Mouse (Mus musculus) monocyte, adult 59 days (primary cell): ENCODE measurements around the gene Trim11. TPM values are rescaled to one million over a fixed set of nuclear protein-coding genes. Genes with fewer than 3 reads are reported as not detected.

Source experiments
- total RNA-seq, 2 experiments: library from RNA; stranded (reverse); gene quantifications; one replicate each; pipeline ENCODE4 v1.2.4; 2023

Trim11 gene
- total RNA-seq = 10 to 100 TPM; 40.7 to 41.1 TPM

GRCm38 (mm10) chr11:58978027-58978705, at the start of gene Trim11:
Trim11 (plus strand) TSS chr11:58978093.

GRCm38 (mm10) chr11:58938322-58939087, 39.4 kb upstream of the Trim11 start, which contains the start of gene Rnf187:
Rnf187 (minus strand) TSS chr11:58938916.

GRCm38 (mm10) chr11:58948542-58949479, 29.1 kb upstream of the Trim11 start, which contains the start of gene Hist3h2ba:
Hist3h2ba (plus strand) TSS chr11:58948920.

GRCm38 (mm10) chr11:58954420-58955142, 23.3 kb upstream of the Trim11 start, which contains the start of the genes Hist3h2a and Trim17:
Hist3h2a (plus strand) TSS chr11:58954685.
Trim17 (plus strand) TSS chr11:58954685.

Other genes with a start within 250 kb of the Trim11 start
- not detected for gene Olfr317, start 238.9 kb upstream of the Trim11 start, total RNA-seq
- not detected for gene Olfr316, start 225.4 kb upstream of the Trim11 start, total RNA-seq
- gene Olfr315, start 204.9 kb upstream of the Trim11 start, total RNA-seq = not detected
- gene Olfr314, start 195.1 kb upstream of the Trim11 start, total RNA-seq = not detected
- not detected for gene Fam183b, start 176.1 kb upstream of the Trim11 start, total RNA-seq
- gene Olfr313, start 163.1 kb upstream of the Trim11 start, total RNA-seq = not detected
- not detected for gene Olfr312, start 148.9 kb upstream of the Trim11 start, total RNA-seq
- not detected for gene Olfr311, start 138.8 kb upstream of the Trim11 start, total RNA-seq
- gene Gm12258, start 130.9 kb upstream of the Trim11 start, total RNA-seq = 1 to 10 TPM; 2.1 to 3.3 TPM
- 1 to 10 TPM; 2.8 to 2.9 TPM for gene 2810021J22Rik, start 110.9 kb upstream of the Trim11 start, total RNA-seq
- 1 to 10 TPM; 5.3 to 5.6 TPM for gene Zfp39, start 73.9 kb upstream of the Trim11 start, total RNA-seq
- not detected for gene Btnl10, start 60.2 kb upstream of the Trim11 start, total RNA-seq
- gene Rnf187, start 39.2 kb upstream of the Trim11 start, total RNA-seq = 10 to 100 TPM; 79.4 to 81.0 TPM
- gene Hist3h2ba, start 29.2 kb upstream of the Trim11 start, total RNA-seq = 1 to 10 TPM; 3.2 TPM
- 10 to 100 TPM; 29.4 to 31.8 TPM for gene Hist3h2a, start 23.4 kb upstream of the Trim11 start, total RNA-seq
- gene Trim17, start 23.4 kb upstream of the Trim11 start, total RNA-seq = under 1 TPM; 0.13 to 0.21 TPM
- under 1 TPM in 1 of 2 experiments, not detected in 1; 0.16 TPM for gene Obscn, start 158.3 kb downstream of the Trim11 start, total RNA-seq
- 10 to 100 TPM in 1 of 2 experiments, 1 to 10 TPM in 1; 9.9 to 10.6 TPM for gene Iba57, start 185.6 kb downstream of the Trim11 start, total RNA-seq
- not detected for gene Gjc2, start 205.1 kb downstream of the Trim11 start, total RNA-seq
- 10 to 100 TPM; 18.5 to 23.3 TPM for gene Guk1, start 214.1 kb downstream of the Trim11 start, total RNA-seq
- gene Mrpl55, start 224.4 kb downstream of the Trim11 start, total RNA-seq = 10 to 100 TPM; 11.1 to 16.3 TPM
- 10 to 100 TPM; 16.8 to 19.8 TPM for gene 2310033P09Rik, start 230.2 kb downstream of the Trim11 start, total RNA-seq